Mouse (Mus musculus): ENCODE measurements around the gene Lrmda.

Lrmda gene

GRCm38 (mm10) chr14:22156991-22157390 is 137.5 kb downstream of the Lrmda start:
- DNase-seq (ENCODE audit: extremely low spot score): no peak

GRCm38 (mm10) chr14:22161416-22161815 is 141.9 kb downstream of the Lrmda start:
- no peak for DNase-seq (ENCODE audit: extremely low spot score)

- no peak for DNase-seq (ENCODE audit: extremely low spot score)
Observed at GRCm38 (mm10) chr14:22167285-22167684, 147.8 kb downstream of the Lrmda start.

- peak; percentile 54 for DNase-seq (ENCODE audit: extremely low spot score)
Observed at GRCm38 (mm10) chr14:22168077-22168794, 148.7 kb downstream of the Lrmda start.

GRCm38 (mm10) chr14:22168795-22169568 is 149.5 kb downstream of the Lrmda start:
- DNase-seq (ENCODE audit: extremely low spot score): peak; percentile 75

- DNase-seq (ENCODE audit: extremely low spot score): no peak
Observed at GRCm38 (mm10) chr14:22174757-22175156, 155.2 kb downstream of the Lrmda start.

- DNase-seq (ENCODE audit: extremely low spot score): no peak
Observed at GRCm38 (mm10) chr14:22179761-22180160, 160.2 kb downstream of the Lrmda start.

- no peak for DNase-seq (ENCODE audit: extremely low spot score)
Observed at GRCm38 (mm10) chr14:22181508-22181907, 162.0 kb downstream of the Lrmda start.

GRCm38 (mm10) chr14:22183195-22183594 is 163.7 kb downstream of the Lrmda start:
- no peak for DNase-seq (ENCODE audit: extremely low spot score)

- no peak for DNase-seq (ENCODE audit: extremely low spot score)
Observed at GRCm38 (mm10) chr14:22185452-22185851, 165.9 kb downstream of the Lrmda start.

- DNase-seq (ENCODE audit: extremely low spot score): no peak
Observed at GRCm38 (mm10) chr14:22190111-22190510, 170.6 kb downstream of the Lrmda start.

- DNase-seq (ENCODE audit: extremely low spot score): no peak
Observed at GRCm38 (mm10) chr14:22192185-22192584, 172.7 kb downstream of the Lrmda start.

- DNase-seq (ENCODE audit: extremely low spot score): no peak
Observed at GRCm38 (mm10) chr14:22198021-22198420, 178.5 kb downstream of the Lrmda start.

GRCm38 (mm10) chr14:22198641-22199425 is 179.3 kb downstream of the Lrmda start:
- DNase-seq (ENCODE audit: extremely low spot score): no peak

- DNase-seq (ENCODE audit: extremely low spot score): no peak
Observed at GRCm38 (mm10) chr14:22201667-22202066, 182.2 kb downstream of the Lrmda start.

GRCm38 (mm10) chr14:22210601-22211000 is 191.1 kb downstream of the Lrmda start:
- DNase-seq (ENCODE audit: extremely low spot score): no peak

- DNase-seq (ENCODE audit: extremely low spot score): no peak
Observed at GRCm38 (mm10) chr14:22218183-22218582, 198.7 kb downstream of the Lrmda start.

- no peak for DNase-seq (ENCODE audit: extremely low spot score)
Observed at GRCm38 (mm10) chr14:22222038-22222437, 202.5 kb downstream of the Lrmda start.

- no peak for DNase-seq (ENCODE audit: extremely low spot score)
Observed at GRCm38 (mm10) chr14:22222574-22222973, 203.1 kb downstream of the Lrmda start.

- DNase-seq (ENCODE audit: extremely low spot score): no peak
Observed at GRCm38 (mm10) chr14:22226205-22226604, 206.7 kb downstream of the Lrmda start.

- DNase-seq (ENCODE audit: extremely low spot score): no peak
Observed at GRCm38 (mm10) chr14:22228253-22228968, 208.9 kb downstream of the Lrmda start.

- DNase-seq (ENCODE audit: extremely low spot score): no peak
Observed at GRCm38 (mm10) chr14:22240315-22240714, 220.8 kb downstream of the Lrmda start.
